Mouse (Mus musculus) liver, postnatal 0 days (tissue): ENCODE measurements around the gene Fam78b. TPM values are rescaled to one million over a fixed set of nuclear protein-coding genes. Genes with fewer than 3 reads are reported as not detected.

Experiments used
- ATAC-seq: fragments of 200-750 bp; cut with Nextera tagmentation; 2 replicates; pipeline ENCODE4 v1.8.0; 2017; ENCODE audit warnings: mild to moderate bottlenecking, moderate library complexity
- DNase-seq: peaks from one replicate; pipeline ENCODE4 v3.0.0-alpha.2; 2016
- H3K27ac ChIP-seq: fragments of 300-500 bp; sonication (generic); 2 replicates; pipeline ENCODE4 v1.5.1; 2014; ENCODE audit warnings: antibody characterized with exemption, moderate library complexity, mild to moderate bottlenecking, low read depth
- H3K27me3 ChIP-seq: fragments of 300-500 bp; sonication (generic); 2 replicates; pipeline ENCODE4 v1.6.1; 2014; ENCODE audit warnings: low read length, control low read depth, mixed read lengths; ENCODE audit not compliant: insufficient read depth
- H3K36me3 ChIP-seq: fragments of 300-500 bp; sonication (generic); replicated peaks from 2 replicates; pipeline ENCODE4 v1.6.1; 2014; ENCODE audit warnings: mild to moderate bottlenecking, control low read depth, low read length, moderate library complexity, mixed read lengths; ENCODE audit not compliant: insufficient read depth
- H3K4me1 ChIP-seq: fragments of 300-500 bp; sonication (generic); 2 replicates; pipeline ENCODE4 v1.6.1; 2014; ENCODE audit warnings: antibody characterized with exemption, mild to moderate bottlenecking, control low read depth; ENCODE audit not compliant: insufficient read depth
- H3K4me2 ChIP-seq: fragments of 300-500 bp; sonication (generic); 2 replicates; pipeline ENCODE4 v1.6.1; 2014; ENCODE audit warnings: low read depth, mild to moderate bottlenecking, low read length, moderate library complexity, mixed read lengths
- H3K4me3 ChIP-seq: fragments of 300-500 bp; sonication (generic); 2 replicates; pipeline ENCODE4 v1.5.1; 2014; ENCODE audit warnings: low read depth, low read length
- H3K9ac ChIP-seq: fragments of 300-500 bp; sonication (generic); replicated peaks from 2 replicates; pipeline ENCODE4 v1.6.1; 2014; ENCODE audit warnings: mild to moderate bottlenecking, moderate library complexity
- H3K9me3 ChIP-seq: fragments of 300-500 bp; sonication (generic); 2 replicates; pipeline ENCODE4 v1.6.1; 2016; ENCODE audit warnings: mild to moderate bottlenecking, control low read depth, low read length, mixed read lengths
- CTCF ChIP-seq: sonication (generic); IDR thresholded peaks from 2 replicates; pipeline ENCODE4 v1.5.1; 2016; ENCODE audit warnings: antibody characterized with exemption, low read depth
- EP300 ChIP-seq: IDR thresholded peaks from 2 replicates; pipeline ENCODE4 v1.6.1; 2016; ENCODE audit warnings: antibody characterized with exemption, low read depth, mild to moderate bottlenecking
- WGBS: fragments of 180-500 bp; shearing (Covaris S2); extraction: QIAGEN DNeasy Blood & Tissue Kit; methylation state at CpG from one replicate; pipeline ENCODE4 v1.1.7; 2014; ENCODE audit not compliant: insufficient replicate concordance; 5-methylcytosine and 5-hydroxymethylcytosine counted together
- polyA plus RNA-seq: library from polyadenylated mRNA; unstranded; fragments of >200 nt; fragmentation: Nextera tagmentation; extraction: Ambion mirVana; gene quantifications from 2 replicates; pipeline ENCODE4 v1.2.1, GENCODE M21; 2015

Fam78b gene
- polyA plus RNA-seq, 1 experiment from 2014 or later: 0.07 TPM

DNA sequence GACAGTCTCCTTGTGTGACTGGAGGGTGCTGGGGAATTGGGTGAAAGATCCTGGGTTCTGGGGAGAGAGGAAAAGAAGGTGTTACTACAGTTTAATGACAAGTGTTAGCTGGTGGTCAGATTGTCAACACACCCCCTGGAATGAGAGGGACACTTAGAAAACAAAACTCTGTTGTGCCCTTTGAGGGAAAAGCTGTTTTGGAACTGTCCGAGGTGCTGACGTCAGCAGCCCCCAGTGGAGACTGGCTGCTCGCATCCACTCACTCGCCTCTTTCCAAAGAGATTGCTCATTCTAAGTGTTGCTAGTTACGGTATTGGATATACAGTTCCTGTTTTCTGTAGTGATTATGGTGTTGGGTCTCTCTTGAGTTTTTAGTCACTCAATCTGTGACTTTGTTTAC is 78.3 kb downstream of the Fam78b start:
- Histone ChIP-seq H3K9ac (no peak overlapping the region), H3K4me1 (no peaks in the 10 kb centered on the region), H3K36me3 (no peaks in the 10 kb centered on the region), H3K4me3 (no peak overlapping the region), H3K27me3 (no peaks in the 10 kb centered on the region), H3K4me2 (no peak overlapping the region), H3K27ac (no peak overlapping the region), H3K9me3 (no peaks in the 10 kb centered on the region)
- TF ChIP-seq CTCF (no peak), EP300 (no peak)
- WGBS: 22% methylated on average over 5 of the region's 5 CpGs
- ATAC-seq: no peak
- DNase-seq: no peak

DNA sequence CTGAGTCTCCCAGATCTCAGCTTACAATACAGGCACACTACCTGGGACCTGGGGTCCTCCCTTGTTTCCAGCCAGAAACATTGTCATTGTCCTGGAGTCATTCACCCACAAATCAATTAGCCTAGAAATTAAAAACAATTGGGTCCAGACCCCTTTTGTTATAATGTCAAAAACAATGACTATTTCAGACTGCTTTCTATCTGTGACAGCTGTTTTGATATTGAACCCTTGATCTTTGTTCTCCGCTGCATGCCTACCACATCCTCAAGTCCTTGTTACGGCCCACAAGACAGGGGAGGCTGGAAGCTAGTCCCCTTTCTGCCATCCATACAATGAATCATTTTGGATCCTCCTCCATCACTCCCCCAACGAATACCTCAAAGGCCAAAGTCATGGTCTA is 80.7 kb downstream of the Fam78b start:
- no peaks in the 10 kb centered on the region for H3K27me3 ChIP-seq
- no peak for DNase-seq
- no peaks in the 10 kb centered on the region for H3K9me3 ChIP-seq
- H3K36me3 ChIP-seq: no peaks in the 10 kb centered on the region
- ATAC-seq: no peak
- H3K4me2 ChIP-seq: no peak overlapping the region
- H3K4me3 ChIP-seq: no peak overlapping the region
- 59% methylated on average over 3 of the region's 3 CpGs for WGBS
- TF ChIP-seq EP300 (no peak), CTCF (no peak)
- no peak overlapping the region for H3K27ac ChIP-seq
- H3K4me1 ChIP-seq: no peaks in the 10 kb centered on the region
- no peak overlapping the region for H3K9ac ChIP-seq

DNA sequence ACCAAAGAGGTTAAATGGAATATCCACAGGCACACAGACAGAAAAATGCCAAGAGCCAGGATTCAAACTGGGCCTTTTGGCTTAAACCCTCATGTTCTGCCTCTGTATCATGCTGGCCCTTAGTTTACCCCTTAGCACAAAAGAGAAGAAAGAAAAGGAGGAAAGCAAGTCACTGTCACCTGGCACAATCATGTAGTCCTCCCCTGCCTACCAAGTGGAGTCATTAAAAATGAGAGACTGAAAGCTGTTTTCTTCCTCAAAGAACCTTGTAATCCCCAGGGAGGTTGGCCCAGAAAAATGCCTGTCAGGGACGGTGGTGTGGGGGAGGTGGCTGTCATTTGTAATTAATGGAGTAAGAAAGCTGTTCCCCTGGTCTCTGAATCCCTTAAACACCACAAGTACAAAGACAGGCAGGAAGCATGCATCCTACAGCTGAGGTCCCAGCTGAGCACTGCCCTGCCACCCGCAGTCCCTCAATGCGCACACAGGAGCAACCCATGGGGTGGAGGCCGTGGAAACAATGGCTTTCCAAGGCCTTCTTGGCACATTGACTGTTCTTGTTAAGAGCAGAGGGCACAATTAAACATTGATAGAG is 81.4 kb downstream of the Fam78b start:
- Histone ChIP-seq H3K4me1 (no peaks in the 10 kb centered on the region), H3K4me2 (no peak overlapping the region), H3K27ac (no peak overlapping the region), H3K36me3 (no peaks in the 10 kb centered on the region), H3K4me3 (no peak overlapping the region), H3K9me3 (no peaks in the 10 kb centered on the region), H3K9ac (no peak overlapping the region), H3K27me3 (no peaks in the 10 kb centered on the region)
- ATAC-seq: no peak
- WGBS: 42% methylated on average over 4 of the region's 4 CpGs
- DNase-seq: no peak
- no peak for TF ChIP-seq CTCF

DNA sequence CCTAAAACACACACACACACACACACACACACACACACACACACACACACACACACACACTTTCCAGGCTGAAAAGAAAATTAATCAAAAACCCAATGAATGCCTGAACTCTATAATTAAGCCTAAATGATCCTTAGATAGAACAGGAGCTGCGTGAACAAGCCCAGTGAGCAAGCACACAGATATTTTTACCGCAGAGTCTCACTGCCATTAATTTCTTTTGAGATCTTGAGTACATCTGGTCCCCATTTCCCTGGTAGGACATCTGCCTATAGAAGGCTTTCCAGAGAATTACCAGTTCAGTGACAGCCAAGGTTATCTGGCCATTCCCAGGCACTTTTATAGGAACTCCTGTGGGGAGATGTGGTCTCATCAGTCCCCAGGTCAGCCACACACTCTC is 82.0 kb downstream of the Fam78b start:
- Histone ChIP-seq H3K4me3 (no peak overlapping the region), H3K4me2 (no peak overlapping the region), H3K4me1 (no peaks in the 10 kb centered on the region), H3K9me3 (no peaks in the 10 kb centered on the region), H3K27me3 (no peaks in the 10 kb centered on the region), H3K9ac (no peak overlapping the region), H3K27ac (no peak overlapping the region), H3K36me3 (no peaks in the 10 kb centered on the region)
- 87% methylated on average over 2 of the region's 2 CpGs for WGBS
- TF ChIP-seq CTCF: no peak
- no peak for TF ChIP-seq EP300
- ATAC-seq: no peak
- no peak for DNase-seq

DNA sequence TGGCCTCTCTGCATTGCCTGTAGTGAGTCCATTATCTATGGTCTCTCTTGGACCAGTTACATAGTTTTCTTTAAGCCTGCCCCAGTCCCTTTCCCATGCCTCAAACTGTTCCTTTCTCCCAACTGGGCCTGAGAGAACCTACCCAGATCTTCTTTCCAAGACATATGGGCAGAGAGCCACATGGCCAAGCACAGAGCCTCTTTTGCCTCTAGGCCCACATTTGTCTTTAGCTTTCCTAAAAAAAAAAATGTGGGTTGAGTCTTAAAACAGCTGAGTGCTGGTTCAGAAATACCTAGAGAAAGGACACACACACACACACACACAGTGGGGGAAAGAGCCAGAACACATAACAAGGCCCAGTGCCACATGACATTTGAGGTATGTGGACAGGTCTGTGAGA is 83.1 kb downstream of the Fam78b start:
- TF ChIP-seq EP300 (no peak), CTCF (no peak)
- H3K27me3 ChIP-seq: no peaks in the 10 kb centered on the region
- no peak overlapping the region for H3K9ac ChIP-seq
- no peak overlapping the region for H3K27ac ChIP-seq
- no peak overlapping the region for H3K4me3 ChIP-seq
- DNase-seq (no peak), ATAC-seq (no peak)
- H3K4me1 ChIP-seq: no peaks in the 10 kb centered on the region
- H3K4me2 ChIP-seq: no peak overlapping the region
- no peaks in the 10 kb centered on the region for H3K9me3 ChIP-seq
- no peaks in the 10 kb centered on the region for H3K36me3 ChIP-seq

DNA sequence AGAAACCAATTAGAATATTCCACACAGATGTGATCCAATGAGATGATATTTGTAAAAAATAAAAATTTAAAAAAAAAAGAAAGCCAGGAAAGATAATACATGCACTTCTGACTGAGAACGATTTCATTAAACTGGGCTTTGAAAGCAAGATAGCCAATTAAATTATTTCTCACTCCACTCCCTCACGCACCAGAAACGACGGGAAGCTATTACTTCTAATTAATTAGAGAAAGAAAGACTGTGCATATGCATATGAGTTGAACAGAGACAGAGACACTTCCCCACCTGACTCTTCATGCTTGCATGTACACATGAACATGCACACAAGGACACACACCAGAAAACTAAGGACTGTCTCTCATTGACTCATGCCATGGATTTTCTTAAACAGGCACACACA is 84.2 kb downstream of the Fam78b start:
- Histone ChIP-seq H3K27ac (no peak overlapping the region), H3K4me3 (no peak overlapping the region), H3K27me3 (no peaks in the 10 kb centered on the region), H3K4me2 (no peak overlapping the region), H3K36me3 (no peaks in the 10 kb centered on the region), H3K4me1 (no peaks in the 10 kb centered on the region), H3K9me3 (no peaks in the 10 kb centered on the region), H3K9ac (no peak overlapping the region)
- TF ChIP-seq CTCF (no peak), EP300 (no peak)
- DNase-seq (no peak), ATAC-seq (no peak)
- WGBS: 80% methylated on average over 4 of the region's 4 CpGs

DNA sequence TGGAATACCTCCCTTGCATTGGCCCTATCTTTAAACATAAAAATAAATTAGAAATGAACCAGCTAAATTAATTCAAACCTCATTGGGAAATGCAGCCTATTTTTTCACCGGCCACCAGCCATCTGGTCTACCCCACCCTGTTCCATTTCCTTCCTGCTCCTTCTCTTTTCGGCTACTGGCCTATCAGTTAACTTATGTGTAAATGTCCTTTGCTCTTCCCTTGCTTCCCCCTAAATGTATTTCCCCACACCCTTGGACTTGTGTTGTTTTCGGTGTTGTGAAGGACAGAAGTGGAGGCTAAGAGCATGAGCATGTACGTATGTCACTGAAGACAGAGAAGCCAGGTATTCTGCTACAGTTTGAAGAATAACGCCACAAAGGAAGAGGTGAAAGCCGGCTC is 89.2 kb downstream of the Fam78b start:
- DNase-seq (no peak), ATAC-seq (no peak)
- TF ChIP-seq CTCF (no peak), EP300 (no peak)
- 74% methylated on average over 6 of the region's 6 CpGs for WGBS
- H3K27ac ChIP-seq: no peak overlapping the region
- no peaks in the 10 kb centered on the region for H3K36me3 ChIP-seq
- H3K9ac ChIP-seq: no peak overlapping the region
- H3K27me3 ChIP-seq: no peaks in the 10 kb centered on the region
- no peak overlapping the region for H3K4me2 ChIP-seq
- no peaks in the 10 kb centered on the region for H3K9me3 ChIP-seq
- no peak overlapping the region for H3K4me3 ChIP-seq
- no peaks in the 10 kb centered on the region for H3K4me1 ChIP-seq
